Mouse (Mus musculus) heart, embryonic 10.5 days (tissue): ENCODE data around the gene Mrpl20. TPM values are rescaled to one million over a fixed set of nuclear protein-coding genes. Genes with fewer than 3 reads are reported as not detected.

Experiments used
- DNase-seq: peaks from one replicate; pipeline ENCODE4 v3.0.0-alpha.2; 2017; ENCODE audit warnings: low spot score
- H3K27ac ChIP-seq: fragments of 300-500 bp; sonication (generic); 2 replicates; pipeline ENCODE4 v1.5.1; 2016; ENCODE audit warnings: mild to moderate bottlenecking
- H3K27me3 ChIP-seq: fragments of 300-500 bp; sonication (generic); 2 replicates; pipeline ENCODE4 v1.6.1; 2016; ENCODE audit warnings: mild to moderate bottlenecking; ENCODE audit not compliant: poor library complexity, insufficient read depth, severe bottlenecking
- H3K36me3 ChIP-seq: fragments of 300-500 bp; sonication (generic); 2 replicates; pipeline ENCODE4 v1.6.1; 2016; ENCODE audit warnings: mild to moderate bottlenecking, moderate library complexity
- H3K4me1 ChIP-seq: fragments of 300-500 bp; sonication (generic); 2 replicates; pipeline ENCODE4 v1.6.1; 2016; ENCODE audit warnings: mild to moderate bottlenecking
- H3K4me3 ChIP-seq: fragments of 300-500 bp; sonication (generic); 2 replicates; pipeline ENCODE4 v1.5.1; 2016; ENCODE audit warnings: mild to moderate bottlenecking, moderate library complexity
- H3K9me3 ChIP-seq: fragments of 300-500 bp; sonication (generic); 2 replicates; pipeline ENCODE4 v1.6.1; 2016; ENCODE audit warnings: mild to moderate bottlenecking, moderate library complexity
- WGBS: fragments of 180-500 bp; shearing (Covaris S2); methylation state at CpG from one replicate; pipeline ENCODE4 v1.1.7; 2016; 5-methylcytosine and 5-hydroxymethylcytosine counted together
- polyA plus RNA-seq: library from polyadenylated mRNA; unstranded; fragments of >200 nt; fragmentation: Nextera tagmentation; extraction: Ambion mirVana; gene quantifications from 2 replicates; pipeline ENCODE4 v1.2.1, GENCODE M21; 2016

The Mrpl20 gene
- polyA plus RNA-seq, 1 experiment from 2014 or later, result 226 TPM

DNA sequence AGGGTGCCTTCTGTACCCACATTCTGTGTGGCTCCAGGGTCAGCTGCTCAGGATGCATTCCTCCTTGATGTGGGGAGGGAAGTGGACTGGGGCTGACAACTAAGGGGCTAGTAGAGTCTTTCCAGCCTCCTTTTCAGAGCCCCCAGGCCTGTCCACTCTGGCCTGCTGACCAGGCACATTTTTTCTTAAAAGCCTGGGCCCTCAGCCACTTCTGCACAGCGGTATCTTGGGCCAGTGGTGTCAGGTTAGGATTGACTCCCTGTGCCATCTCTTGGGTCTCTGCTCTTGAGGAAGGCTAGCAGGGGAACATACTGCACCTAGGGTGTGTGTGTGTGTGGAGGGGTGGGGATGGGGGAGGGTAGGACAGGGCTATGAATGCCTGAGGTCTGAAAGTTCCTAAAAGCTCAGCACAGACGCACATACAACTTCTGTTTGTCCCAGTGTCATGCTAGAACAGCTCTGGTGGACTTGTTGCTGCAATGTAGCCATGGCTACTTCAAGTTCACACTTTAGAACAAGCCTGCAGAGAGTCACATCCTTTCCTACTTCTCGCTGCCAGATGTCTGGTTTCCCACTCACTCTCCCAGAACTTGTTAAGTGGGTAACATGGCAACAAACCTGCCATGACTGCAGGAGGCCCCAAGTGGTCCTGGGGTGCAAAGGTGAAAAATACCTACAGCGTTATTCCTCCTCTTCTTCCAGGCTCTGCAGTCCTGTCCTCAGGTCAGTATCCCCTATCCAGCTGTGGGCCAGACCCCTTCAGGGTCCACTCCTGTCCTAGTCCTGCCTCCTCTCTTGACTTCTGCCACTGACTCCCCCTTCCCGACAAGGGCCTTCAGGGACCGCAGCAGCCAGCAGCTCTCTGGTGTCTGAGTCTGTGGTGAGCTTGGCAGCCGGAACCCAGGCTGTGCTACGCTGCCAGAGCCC is 37.7 kb downstream of the Mrpl20 start:
- 5% methylated on average over 8 of the region's 8 CpGs for WGBS
- no peaks in the 10 kb centered on the region for H3K9me3 ChIP-seq
- H3K4me3 ChIP-seq, result peak overlapping the region; percentile 70

DNA sequence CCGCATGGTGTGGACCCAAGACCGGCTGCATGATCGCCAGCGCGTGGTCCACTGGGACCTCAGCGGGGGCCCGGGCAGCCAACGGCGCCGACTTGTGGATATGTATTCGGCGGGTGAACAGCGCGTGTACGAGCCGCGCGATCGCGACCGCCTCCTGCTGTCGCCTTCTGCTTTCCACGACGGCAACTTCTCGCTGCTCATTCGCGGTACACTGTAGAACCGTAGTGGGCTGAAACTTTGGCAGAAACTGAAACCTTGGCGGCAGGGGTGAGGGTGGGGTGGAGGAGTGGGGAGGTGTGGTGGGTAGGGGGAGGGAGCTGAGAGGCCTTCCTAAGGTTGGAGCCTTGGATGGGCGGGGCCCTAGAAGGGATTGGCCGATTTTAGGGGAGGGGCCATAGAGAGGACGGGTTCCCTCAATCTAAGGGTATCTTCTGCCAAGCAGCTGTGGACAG is 38.4 kb downstream of the Mrpl20 start:
- Histone ChIP-seq H3K4me1 (peaks cover 47% of the 10 kb centered on the region), H3K27ac (peak overlapping the region; percentile 87), H3K27me3 (peaks cover 17% of the 10 kb centered on the region), H3K9me3 (no peaks in the 10 kb centered on the region), H3K36me3 (peaks cover 25% of the 10 kb centered on the region), H3K4me3 (peak overlapping the region; percentile 70)
- WGBS, result under 1% methylated on average over 32 of the region's 32 CpGs
- DNase-seq, result peak; percentile 90

More for the DNA sequence above, 37.7 kb downstream of the Mrpl20 start:
- DNase-seq, result no peak
- H3K27me3 ChIP-seq, result peaks cover 17% of the 10 kb centered on the region
- peaks cover 25% of the 10 kb centered on the region for H3K36me3 ChIP-seq
- peak overlapping the region; percentile 87 for H3K27ac ChIP-seq
- peaks cover 47% of the 10 kb centered on the region for H3K4me1 ChIP-seq

DNA sequence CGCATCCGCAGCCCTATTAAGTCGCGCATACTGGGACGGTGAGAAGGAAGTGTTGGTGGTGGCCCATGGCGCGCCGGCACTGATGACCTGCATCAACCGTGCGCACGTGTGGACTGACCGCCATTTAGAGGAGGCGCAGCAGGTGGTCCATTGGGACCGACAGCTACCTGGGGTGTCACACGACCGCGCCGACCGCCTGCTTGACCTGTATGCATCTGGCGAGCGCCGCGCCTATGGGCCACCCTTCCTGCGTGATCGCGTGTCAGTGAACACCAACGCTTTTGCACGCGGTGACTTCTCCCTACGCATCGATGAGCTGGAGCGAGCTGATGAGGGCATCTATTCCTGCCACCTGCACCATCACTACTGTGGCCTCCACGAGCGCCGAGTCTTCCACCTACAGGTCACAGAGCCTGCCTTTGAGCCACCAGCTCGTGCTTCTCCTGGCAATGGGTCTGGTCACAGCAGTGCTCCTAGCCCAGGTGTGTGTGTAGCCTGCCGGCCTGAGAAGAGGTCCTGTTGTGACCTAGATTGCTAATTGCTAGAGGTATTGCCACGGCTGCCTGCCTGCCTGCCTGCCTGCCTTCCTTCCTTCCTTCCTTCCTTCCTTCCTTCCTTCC is 39.1 kb downstream of the Mrpl20 start:
- H3K4me1 ChIP-seq, result peaks cover 51% of the 10 kb centered on the region
- H3K4me3 ChIP-seq, result peak overlapping the region; percentile 70
- 45% methylated on average over 38 of the region's 38 CpGs for WGBS

DNA sequence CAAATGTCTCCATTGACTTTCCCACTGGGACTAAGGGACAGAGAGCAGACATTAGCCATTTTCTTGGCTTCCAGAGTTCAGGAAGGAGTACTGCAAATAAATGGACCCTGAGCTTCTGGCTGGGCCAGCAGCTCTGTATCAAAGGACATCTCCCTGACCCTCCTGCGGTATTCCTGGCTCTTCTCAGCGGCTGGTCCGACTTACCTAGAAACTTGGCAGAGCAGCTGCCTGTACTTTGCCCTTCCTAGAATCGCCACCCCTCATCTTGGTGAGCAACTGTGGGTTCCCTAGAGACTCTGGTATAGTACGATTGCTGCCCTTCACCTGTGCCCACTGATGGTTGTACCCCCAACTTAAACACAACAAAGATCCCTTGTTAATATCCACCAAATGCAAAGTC is 40.6 kb downstream of the Mrpl20 start:
- H3K4me1 ChIP-seq, result peaks cover 53% of the 10 kb centered on the region
- WGBS, result 88% methylated on average over 5 of the region's 5 CpGs
- DNase-seq, result no peak
- peaks cover 17% of the 10 kb centered on the region for H3K27me3 ChIP-seq
- no peak overlapping the region for H3K27ac ChIP-seq
- H3K4me3 ChIP-seq, result no peak overlapping the region
- H3K9me3 ChIP-seq, result no peaks in the 10 kb centered on the region
- peaks cover 25% of the 10 kb centered on the region for H3K36me3 ChIP-seq

More for the DNA sequence above, 39.1 kb downstream of the Mrpl20 start:
- Histone ChIP-seq H3K9me3 (no peaks in the 10 kb centered on the region), H3K27ac (0 out of 2 replicates have a peak overlapping the region, but pooled peaks have one; percentile 87), H3K27me3 (peaks cover 17% of the 10 kb centered on the region), H3K36me3 (peaks cover 25% of the 10 kb centered on the region)
- no peak for DNase-seq

DNA sequence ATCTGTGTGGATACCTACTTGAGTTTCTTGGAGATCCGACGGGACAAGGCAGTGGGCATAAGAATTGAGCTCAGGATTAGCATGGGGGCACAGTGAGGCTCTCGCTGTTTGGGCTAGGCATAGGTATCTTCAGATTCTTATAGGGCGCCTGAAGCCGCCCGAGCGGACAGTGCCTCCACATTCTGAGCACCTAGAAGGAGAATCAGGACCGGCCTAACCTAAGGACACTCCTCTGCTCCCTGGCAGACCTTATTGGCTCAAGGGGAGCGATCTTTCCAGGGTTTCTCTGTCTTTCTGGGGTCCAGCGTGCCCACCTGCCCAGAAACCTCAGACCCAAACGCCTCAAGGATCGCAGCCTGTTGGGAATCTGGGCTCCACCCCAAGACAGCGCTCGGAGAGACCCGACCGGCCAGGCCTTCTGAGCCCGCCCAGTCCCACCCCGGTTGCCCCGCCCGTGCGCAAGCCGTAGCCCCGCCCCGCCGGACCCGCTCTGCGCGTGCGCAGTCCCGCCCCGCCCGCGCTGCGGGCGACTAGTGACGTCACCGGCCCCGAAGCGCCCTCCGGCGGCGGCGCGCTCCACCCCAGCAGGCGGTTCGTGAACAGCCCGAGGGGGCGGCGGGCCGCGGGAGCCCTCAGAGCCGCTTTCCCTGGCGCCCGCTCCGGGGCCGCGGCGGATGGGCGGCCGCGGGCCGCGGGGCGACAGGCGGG is 44.3 kb downstream of the Mrpl20 start, which contains the start of gene Dvl1:
TSS of gene Dvl1 (plus strand) at position 532 of the 708 bp plus-strand sequence.
- Histone ChIP-seq H3K36me3 (peaks cover 19% of the 10 kb centered on the region), H3K27me3 (peaks cover 2% of the 10 kb centered on the region; the same call in 1 of the 2 replicates), H3K9me3 (no peaks in the 10 kb centered on the region), H3K27ac (peak within 1 kb of the TSS; percentile 91), H3K4me1 (peaks cover 26% of the 10 kb centered on the region), H3K4me3 (peak within 1 kb of the TSS; percentile 83)
- 1% methylated on average over 65 of the region's 65 CpGs for WGBS
- peak; percentile 95 for DNase-seq

DNA sequence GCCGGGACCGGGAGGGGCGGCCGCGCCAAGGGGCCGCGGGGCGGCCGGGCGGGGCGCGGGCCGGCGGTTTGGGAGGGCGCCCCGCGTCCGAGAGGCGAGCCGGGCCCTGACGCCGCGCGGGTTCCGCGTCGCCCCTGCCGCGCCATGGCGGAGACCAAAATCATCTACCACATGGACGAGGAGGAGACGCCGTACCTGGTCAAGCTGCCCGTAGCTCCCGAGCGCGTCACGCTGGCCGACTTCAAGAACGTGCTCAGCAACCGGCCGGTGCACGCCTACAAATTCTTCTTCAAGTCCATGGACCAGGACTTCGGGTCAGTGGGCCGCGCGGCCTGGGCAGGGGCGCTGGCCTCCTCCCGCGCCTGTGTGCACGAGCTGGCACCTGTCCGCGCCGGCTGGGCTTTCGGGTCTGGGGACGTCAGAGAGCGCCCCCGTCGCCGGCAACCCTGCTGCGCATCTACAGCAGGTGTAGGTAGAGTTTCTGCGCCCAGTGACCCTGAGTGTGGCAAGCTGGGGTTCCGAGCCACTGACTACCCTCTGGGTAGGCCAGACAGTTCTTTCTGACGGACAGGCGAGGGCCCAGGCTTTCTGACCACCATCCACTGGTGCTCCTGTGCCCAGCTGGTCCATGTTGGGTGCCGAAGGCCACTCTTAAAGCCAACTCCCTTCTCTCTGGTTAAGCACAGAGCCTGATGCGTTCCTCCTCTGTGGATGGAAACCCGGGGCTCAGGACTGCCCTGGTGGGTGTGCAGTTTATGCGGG is 45.1 kb downstream of the Mrpl20 start:
- WGBS, result 2% methylated on average over 65 of the region's 69 CpGs
- Histone ChIP-seq H3K9me3 (no peaks in the 10 kb centered on the region), H3K27me3 (no peaks in the 10 kb centered on the region), H3K4me3 (peak overlapping the region; percentile 83), H3K4me1 (peaks cover 28% of the 10 kb centered on the region), H3K36me3 (peaks cover 14% of the 10 kb centered on the region), H3K27ac (peak overlapping the region; percentile 91)
- no peak for DNase-seq

DNA sequence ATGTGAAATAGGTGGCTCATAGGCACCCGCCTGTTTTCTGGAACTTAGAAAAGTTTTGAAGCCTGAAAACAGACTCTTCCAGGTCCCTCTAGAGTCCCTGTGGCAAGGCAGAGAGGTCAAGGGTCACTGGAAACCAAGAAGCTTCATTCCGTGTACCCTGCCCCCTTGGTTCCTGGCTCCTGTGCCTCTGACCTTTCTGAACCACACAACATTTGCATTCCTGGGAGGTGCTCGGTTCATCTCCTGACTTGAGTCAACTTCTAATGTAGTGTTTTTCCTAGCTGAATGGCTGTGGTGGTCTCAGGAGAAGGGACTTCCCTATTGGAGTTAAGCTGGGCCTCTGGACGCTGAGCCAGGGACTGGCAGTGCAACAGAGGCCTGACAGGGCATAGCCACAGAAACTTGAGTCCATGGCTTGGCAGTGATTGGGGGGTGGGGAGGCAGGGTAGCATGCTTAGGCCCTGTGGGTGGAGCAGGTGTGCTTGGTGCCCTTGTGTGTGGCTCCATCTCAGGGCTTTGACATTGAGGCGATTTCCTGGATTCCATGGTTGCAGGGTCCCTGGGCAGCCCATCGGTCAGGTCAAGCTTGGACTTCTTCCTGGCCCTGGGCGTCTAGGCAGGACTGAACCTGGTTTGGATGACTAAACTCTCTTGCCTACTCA is 45.9 kb downstream of the Mrpl20 start:
- WGBS, result 67% methylated on average over 7 of the region's 7 CpGs
- no peak overlapping the region for H3K27ac ChIP-seq

GRCm38 (mm10) chr4:155849391-155849790 is 46.7 kb downstream of the Mrpl20 start:
- peaks cover 28% of the 10 kb centered on the region for H3K4me1 ChIP-seq
- DNase-seq, result no peak
- no peaks in the 10 kb centered on the region for H3K9me3 ChIP-seq
- no peak overlapping the region for H3K4me3 ChIP-seq
- no peaks in the 10 kb centered on the region for H3K27me3 ChIP-seq
- 89% methylated on average over 2 of the region's 2 CpGs for WGBS
- no peak overlapping the region for H3K27ac ChIP-seq
- peaks cover 10% of the 10 kb centered on the region; the same call in 1 of the 2 replicates for H3K36me3 ChIP-seq

More for the DNA sequence above, 45.9 kb downstream of the Mrpl20 start:
- Histone ChIP-seq H3K9me3 (no peaks in the 10 kb centered on the region), H3K4me3 (peak overlapping the region; percentile 83), H3K4me1 (peaks cover 28% of the 10 kb centered on the region), H3K27me3 (no peaks in the 10 kb centered on the region), H3K36me3 (peaks cover 8% of the 10 kb centered on the region)
- no peak for DNase-seq

DNA sequence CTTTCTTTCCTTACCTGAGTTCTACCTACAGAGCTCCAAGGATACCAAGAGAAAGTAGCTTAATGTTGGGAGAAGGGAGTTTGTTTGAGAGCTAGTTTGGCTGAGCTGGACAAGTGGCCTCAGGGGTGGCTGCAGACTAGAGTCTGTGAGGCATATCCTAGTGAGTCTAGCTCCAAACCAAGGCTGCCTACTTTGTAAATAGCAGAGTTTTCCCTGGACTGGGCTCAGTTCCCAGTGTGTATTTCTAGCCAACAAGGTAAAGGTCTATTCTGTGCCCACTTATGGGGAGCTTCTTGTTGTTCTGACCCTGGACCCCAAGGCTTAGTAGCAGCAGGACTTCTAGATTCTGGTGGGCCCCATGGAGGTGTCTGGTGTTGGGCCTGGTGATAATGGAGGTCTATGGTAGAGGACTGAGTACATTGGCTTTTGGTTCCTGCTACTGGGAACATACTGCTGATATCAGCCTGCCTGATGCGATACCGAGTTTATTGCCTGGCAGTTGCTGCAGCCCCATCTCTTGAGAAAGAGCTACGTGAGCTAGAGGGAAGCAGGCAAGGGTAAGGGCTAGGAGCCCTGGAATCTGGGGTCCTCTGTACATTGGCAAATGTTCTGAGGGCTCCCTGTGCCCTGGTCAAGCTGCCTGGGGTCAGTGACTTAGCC is 47.2 kb downstream of the Mrpl20 start:
- Histone ChIP-seq H3K27ac (no peak overlapping the region), H3K9me3 (no peaks in the 10 kb centered on the region), H3K36me3 (peaks cover 15% of the 10 kb centered on the region), H3K4me1 (peaks cover 28% of the 10 kb centered on the region), H3K27me3 (no peaks in the 10 kb centered on the region), H3K4me3 (no peak overlapping the region)
- DNase-seq, result no peak
- WGBS, result 94% methylated on average over 3 of the region's 3 CpGs

- Histone ChIP-seq H3K4me1 (peaks cover 27% of the 10 kb centered on the region), H3K4me3 (no peak overlapping the region), H3K9me3 (no peaks in the 10 kb centered on the region), H3K27ac (no peak overlapping the region), H3K36me3 (peaks cover 30% of the 10 kb centered on the region), H3K27me3 (no peaks in the 10 kb centered on the region)
- 81% methylated on average over 3 of the region's 3 CpGs for WGBS
- DNase-seq, result no peak
These were observed 48.7 kb downstream of the Mrpl20 start for GRCm38 (mm10) chr4:155851368-155851767.

GRCm38 (mm10) chr4:155851951-155852411 is 49.3 kb downstream of the Mrpl20 start:
- no peak for DNase-seq
- 87% methylated on average over 2 of the region's 2 CpGs for WGBS
- Histone ChIP-seq H3K4me1 (peaks cover 21% of the 10 kb centered on the region), H3K27me3 (no peaks in the 10 kb centered on the region), H3K9me3 (no peaks in the 10 kb centered on the region), H3K27ac (no peak overlapping the region), H3K36me3 (peaks cover 36% of the 10 kb centered on the region), H3K4me3 (no peak overlapping the region)
